Mouse (Mus musculus) gastrocnemius, postnatal 25 days (tissue): ENCODE data around the gene Rere. TPM values are rescaled to one million over a fixed set of nuclear protein-coding genes. Genes with fewer than 3 reads are reported as not detected.
"Not testable (repeated sequence)": the region's sequence is repeated elsewhere in the genome, so short reads cannot be mapped to it uniquely, and the experiment has no call there.

ENCODE experiments used
- DNase-seq: peaks from one replicate; pipeline ENCODE4 v3.0.0; 2022
- total RNA-seq, 2 experiments: library from RNA; stranded (reverse); gene quantifications; 1 replicate in 1 of 2; 2 replicates in 1 of 2; pipeline ENCODE4 v1.2.3; 2021

Rere gene
- total RNA-seq, 2 experiments from 2014 or later = 51.0 to 56.4 TPM

GRCm38 (mm10) chr4:150551390-150551789 lies 269.9 kb downstream of the Rere start:
- no peak for DNase-seq

- DNase-seq = no peak
These were observed 271.5 kb downstream of the Rere start for GRCm38 (mm10) chr4:150552751-150553600.

- DNase-seq = no peak
These were observed 274.3 kb downstream of the Rere start for GRCm38 (mm10) chr4:150555783-150556182.

- peak; percentile 80 for DNase-seq
These were observed 275.2 kb downstream of the Rere start for GRCm38 (mm10) chr4:150556382-150557221.

GRCm38 (mm10) chr4:150557289-150557688 lies 275.8 kb downstream of the Rere start:
- not testable (repeated sequence) for DNase-seq

- DNase-seq = no peak
These were observed 276.5 kb downstream of the Rere start for GRCm38 (mm10) chr4:150557976-150558375.

GRCm38 (mm10) chr4:150559514-150559913 lies 278.1 kb downstream of the Rere start:
- DNase-seq = no peak

GRCm38 (mm10) chr4:150563281-150563680 lies 281.8 kb downstream of the Rere start:
- DNase-seq = no peak

- DNase-seq = peak; percentile 43
These were observed 284.7 kb downstream of the Rere start for GRCm38 (mm10) chr4:150566193-150566592.

GRCm38 (mm10) chr4:150568318-150569134 lies 287.1 kb downstream of the Rere start:
- DNase-seq = no peak

- peak; percentile 83 for DNase-seq
These were observed 287.8 kb downstream of the Rere start for GRCm38 (mm10) chr4:150569135-150569833.

GRCm38 (mm10) chr4:150569834-150570571 lies 288.6 kb downstream of the Rere start:
- no peak for DNase-seq

GRCm38 (mm10) chr4:150570793-150571192 lies 289.3 kb downstream of the Rere start:
- no peak for DNase-seq

- no peak for DNase-seq
These were observed 290.8 kb downstream of the Rere start for GRCm38 (mm10) chr4:150572104-150572691.

GRCm38 (mm10) chr4:150572938-150573337 lies 291.5 kb downstream of the Rere start:
- DNase-seq = no peak

- no peak for DNase-seq
These were observed 294.1 kb downstream of the Rere start for GRCm38 (mm10) chr4:150575363-150576092.

- no peak for DNase-seq
These were observed 294.9 kb downstream of the Rere start for GRCm38 (mm10) chr4:150576339-150576738.

GRCm38 (mm10) chr4:150578021-150578420 lies 296.6 kb downstream of the Rere start:
- DNase-seq = no peak

- no peak for DNase-seq
These were observed 300.7 kb downstream of the Rere start for GRCm38 (mm10) chr4:150581931-150582723.
